9 mouse cellular contexts compared by ENCODE assay signal in genomic region chr3:97887785-97888167, GRCm38 (mm10). TPM values are rescaled to one million over a fixed set of nuclear protein-coding genes. Genes with fewer than 3 reads are reported as not detected.
A peak's percentile ranks its signal among the peaks of the same experiment; 100 is the strongest.
DNase-seq lines count a peak whose midpoint lies in the region; ATAC-seq lines count a peak whose summit lies in the region.
"Had no signal": no experiment of that assay in that cellular context is flagged by ENCODE, and none has a peak within 500 bp of the region (broad histone marks: within the 10 kb centered on the region; RNA-seq: fewer than 3 reads in every experiment).

No protein-coding gene starts in this region.

- H3K27me3 ChIP-seq in kidney, embryonic 15.5 days, result peaks cover 56% of the 10 kb centered on the region
- H3K27me3 ChIP-seq in kidney, embryonic 16.5 days (ENCODE audit: insufficient read depth, low read length), result peaks cover 44% of the 10 kb centered on the region
- H3K27me3 ChIP-seq in hindbrain, embryonic 12.5 days, result peaks cover 34% of the 10 kb centered on the region
- H3K27me3 ChIP-seq in midbrain, embryonic 16.5 days (ENCODE audit: control insufficient read depth, insufficient read depth, low read depth, low read length), result no peaks in the 10 kb centered on the region

- peak overlapping the region; percentile 85 for H3K4me2 ChIP-seq in kidney, embryonic 15.5 days
- no peak overlapping the region for H3K4me2 ChIP-seq in kidney, embryonic 16.5 days (replicated peaks; ENCODE audit: low read depth, low read length)
- H3K4me2 ChIP-seq in hindbrain, embryonic 12.5 days (replicated peaks), result peak overlapping the region; percentile 92
- peak overlapping the region; percentile 66 for H3K4me2 ChIP-seq in midbrain, embryonic 16.5 days (ENCODE audit: low read length)

- H3K4me1 ChIP-seq in kidney, embryonic 15.5 days, result peaks cover 8% of the 10 kb centered on the region
- H3K4me1 ChIP-seq in kidney, embryonic 16.5 days (ENCODE audit: insufficient read depth, low read length), result peaks cover 9% of the 10 kb centered on the region
- peaks cover 11% of the 10 kb centered on the region for H3K4me1 ChIP-seq in hindbrain, embryonic 12.5 days
- 0 out of 2 replicates have a peak, but pooled peaks cover 3% of the 10 kb centered on the region for H3K4me1 ChIP-seq in midbrain, embryonic 16.5 days (ENCODE audit: control insufficient read depth, insufficient read depth, low read length)

- H3K9me3 ChIP-seq in kidney, embryonic 15.5 days (replicated peaks), result no peaks in the 10 kb centered on the region
- no peaks in the 10 kb centered on the region for H3K9me3 ChIP-seq in kidney, embryonic 16.5 days (ENCODE audit: low read length)
- H3K9me3 ChIP-seq in hindbrain, embryonic 12.5 days (replicated peaks), result no peaks in the 10 kb centered on the region
- H3K9me3 ChIP-seq in midbrain, embryonic 16.5 days (replicated peaks; ENCODE audit: control insufficient read depth, low read length, poor library complexity, severe bottlenecking), result no peaks in the 10 kb centered on the region

- no peak overlapping the region for H3K27ac ChIP-seq in kidney, embryonic 15.5 days
- H3K27ac ChIP-seq in kidney, embryonic 16.5 days (ENCODE audit: low read length), result no peak overlapping the region
- H3K27ac ChIP-seq in hindbrain, embryonic 12.5 days, result no peak overlapping the region
- peak overlapping the region; percentile 92 for H3K27ac ChIP-seq in midbrain, embryonic 16.5 days (ENCODE audit: low read length)

- no peak for ATAC-seq in kidney, embryonic 15.5 days (replicated peaks; ENCODE audit: low FRiP score)
- no peak for ATAC-seq in kidney, embryonic 16.5 days (ENCODE audit: low FRiP score, low TSS enrichment)
- ATAC-seq in hindbrain, embryonic 12.5 days (ENCODE audit: low FRiP score), result no peak
- peak; percentile 57 for ATAC-seq in midbrain, embryonic 16.5 days

- peak overlapping the region; percentile 43; the same call in 1 of the 2 replicates for H3K4me3 ChIP-seq in kidney, embryonic 15.5 days (replicated peaks)
- H3K4me3 ChIP-seq in kidney, embryonic 16.5 days (ENCODE audit: low read length), result no peak overlapping the region
- peak overlapping the region; percentile 53 for H3K4me3 ChIP-seq in hindbrain, embryonic 12.5 days
- peak overlapping the region; percentile 71 for H3K4me3 ChIP-seq in midbrain, embryonic 16.5 days (ENCODE audit: low read depth, low read length)

- 75% methylated on average over 5 of the region's 5 CpGs for WGBS in kidney, embryonic 15.5 days
- WGBS in kidney, embryonic 16.5 days, result 67% methylated on average over 5 of the region's 5 CpGs
- 57% methylated on average over 5 of the region's 5 CpGs for whole genome bisulfite sequencing in hindbrain, embryonic 12.5 days
- 62% methylated on average over 5 of the region's 5 CpGs for WGBS in midbrain, embryonic 16.5 days

- peak; percentile 67 for DNase-seq in cerebellum, adult 9-11 months
- DNase-seq in kidney, adult 8-10 months, result no peak
- DNase-seq in lung, postnatal 36 days, result no peak
- no peak for DNase-seq in urinary bladder, postnatal 25 days (ENCODE audit: low spot score)
- DNase-seq: kidney, postnatal 36 days had no signal

- no peak overlapping the region for H3K9ac ChIP-seq in kidney, embryonic 15.5 days
- H3K9ac ChIP-seq in kidney, embryonic 16.5 days (replicated peaks; ENCODE audit: low read length), result no peak overlapping the region
- peak overlapping the region; percentile 72; the same call in 1 of the 2 replicates for H3K9ac ChIP-seq in hindbrain, embryonic 12.5 days
- H3K9ac ChIP-seq in midbrain, embryonic 16.5 days (ENCODE audit: low read depth, low read length), result peak overlapping the region; percentile 92

- no peaks in the 10 kb centered on the region for H3K36me3 ChIP-seq in kidney, embryonic 15.5 days
- no peaks in the 10 kb centered on the region for H3K36me3 ChIP-seq in kidney, embryonic 16.5 days (ENCODE audit: insufficient read depth, low read length)
- H3K36me3 ChIP-seq in hindbrain, embryonic 12.5 days, result no peaks in the 10 kb centered on the region
- no peaks in the 10 kb centered on the region for H3K36me3 ChIP-seq in midbrain, embryonic 16.5 days (ENCODE audit: control insufficient read depth, insufficient read depth, low read length)

RNA-seq across cellular contexts. Expression of gene Pde4dip, which starts 0.7 kb away (rescaled TPM):
- 23.2 and 23.5 TPM in 2 replicates for polyA plus RNA-seq in kidney, embryonic 15.5 days (2015; fragmentation: Nextera tagmentation; extraction: Ambion mirVana)
- polyA plus RNA-seq in kidney, embryonic 16.5 days (2015; fragmentation: Nextera tagmentation; extraction: Ambion mirVana), result 27.5 and 28.1 TPM in 2 replicates
- 50.7 and 54.9 TPM in 2 replicates for polyA plus RNA-seq in hindbrain, embryonic 12.5 days (2016; fragmentation: Nextera tagmentation; extraction: Ambion mirVana)
- 67.5 and 75.5 TPM in 2 replicates for polyA plus RNA-seq in midbrain, embryonic 16.5 days (2015; fragmentation: Nextera tagmentation; extraction: Ambion mirVana)

RNA-seq across cellular contexts. Expression of gene Sec22b, which starts 13.2 kb away (rescaled TPM):
- polyA plus RNA-seq in kidney, embryonic 15.5 days (2015; fragmentation: Nextera tagmentation; extraction: Ambion mirVana), result 130 TPM in 2 replicates
- 138 and 147 TPM in 2 replicates for polyA plus RNA-seq in kidney, embryonic 16.5 days (2015; fragmentation: Nextera tagmentation; extraction: Ambion mirVana)
- 104 and 114 TPM in 2 replicates for polyA plus RNA-seq in hindbrain, embryonic 12.5 days (2016; fragmentation: Nextera tagmentation; extraction: Ambion mirVana)
- 86.9 and 94.8 TPM in 2 replicates for polyA plus RNA-seq in midbrain, embryonic 16.5 days (2015; fragmentation: Nextera tagmentation; extraction: Ambion mirVana)

Comparison
In these comparisons a context has a peak if more than half of its experiments do, and no peak if none do; other contexts are left out.
1. H3K9ac ChIP-seq: peak in hindbrain, embryonic 12.5 days (single experiment) and midbrain, embryonic 16.5 days (single experiment); none in kidney, embryonic 15.5 days (single experiment) and kidney, embryonic 16.5 days (single experiment).